Comparison of ENCODE assay signal across 9 mouse cellular contexts in genomic region chr2:6128881-6129280, GRCm38 (mm10). TPM values are rescaled to one million over a fixed set of nuclear protein-coding genes. Genes with fewer than 3 reads are reported as not detected.
DNase-seq lines count a peak whose midpoint lies in the region; ATAC-seq lines count a peak whose summit lies in the region.
"Had no signal": no experiment of that assay in that cellular context is flagged by ENCODE, and none has a peak within 500 bp of the region (broad histone marks: within the 10 kb centered on the region; RNA-seq: fewer than 3 reads in every experiment).

No protein-coding gene starts in this region.

- H3K27me3 ChIP-seq in heart, embryonic 15.5 days: peaks cover 6% of the 10 kb centered on the region; the same call in 1 of the 2 replicates
- peaks cover 24% of the 10 kb centered on the region for H3K27me3 ChIP-seq in embryonic facial prominence, embryonic 12.5 days
- H3K27me3 ChIP-seq in intestine, embryonic 14.5 days (replicated peaks; ENCODE audit: control insufficient read depth, insufficient read depth, low read length): peaks cover 18% of the 10 kb centered on the region
- H3K27me3 ChIP-seq in midbrain, embryonic 11.5 days (ENCODE audit: control insufficient read depth, insufficient read depth, low read length): peaks cover 14% of the 10 kb centered on the region

- DNase-seq in heart, postnatal 10 days: no peak
- no peak for DNase-seq in intestine, embryonic 14.5 days (ENCODE audit: low spot score)
- peak; percentile 88 for DNase-seq in midbrain, embryonic 11.5 days (ENCODE audit: low spot score, missing footprints)
- DNase-seq in left cerebral cortex, adult 8-10 months (ENCODE audit: low spot score in 2 of 2): no peak
- no peak for DNase-seq in spleen, postnatal 14 days (ENCODE audit: low spot score in 2 of 2)
- DNase-seq in spleen, postnatal 10 days (ENCODE audit: low spot score in 2 of 2): no peak

- H3K9me3 ChIP-seq in heart, embryonic 15.5 days (replicated peaks): no peaks in the 10 kb centered on the region
- no peaks in the 10 kb centered on the region for H3K9me3 ChIP-seq in embryonic facial prominence, embryonic 12.5 days
- H3K9me3 ChIP-seq in intestine, embryonic 14.5 days (ENCODE audit: control insufficient read depth, low read length): no peaks in the 10 kb centered on the region
- no peaks in the 10 kb centered on the region for H3K9me3 ChIP-seq in midbrain, embryonic 11.5 days (ENCODE audit: control insufficient read depth, low read length)

- H3K27ac ChIP-seq in heart, embryonic 15.5 days: no peak overlapping the region
- no peak overlapping the region for H3K27ac ChIP-seq in embryonic facial prominence, embryonic 12.5 days
- H3K27ac ChIP-seq in intestine, embryonic 14.5 days (ENCODE audit: low read depth): peak overlapping the region; percentile 16; the same call in 1 of the 2 replicates
- H3K27ac ChIP-seq in midbrain, embryonic 11.5 days (ENCODE audit: low read depth, low read length): no peak overlapping the region
- H3K27ac ChIP-seq: macrophage had no signal

- no peak for ATAC-seq in heart, embryonic 15.5 days (replicated peaks; ENCODE audit: insufficient number of reproducible peaks, insufficient read depth, low FRiP score, low read depth)
- no peak for ATAC-seq in embryonic facial prominence, embryonic 12.5 days (ENCODE audit: insufficient number of reproducible peaks, insufficient read depth, low FRiP score, low TSS enrichment)
- ATAC-seq in intestine, embryonic 14.5 days (replicated peaks; ENCODE audit: low FRiP score, low TSS enrichment, low read depth): no peak
- ATAC-seq in midbrain, embryonic 11.5 days (ENCODE audit: low FRiP score): no peak

- peak overlapping the region; percentile 79 for H3K4me3 ChIP-seq in heart, embryonic 15.5 days
- H3K4me3 ChIP-seq in embryonic facial prominence, embryonic 12.5 days: peak overlapping the region; percentile 71
- peak overlapping the region; percentile 73 for H3K4me3 ChIP-seq in intestine, embryonic 14.5 days (ENCODE audit: low read depth, low read length)
- peak overlapping the region; percentile 55; the same call in 1 of the 2 replicates for H3K4me3 ChIP-seq in midbrain, embryonic 11.5 days (ENCODE audit: low read depth, low read length)

- H3K4me2 ChIP-seq in heart, embryonic 15.5 days: peak overlapping the region; percentile 89
- peak overlapping the region; percentile 90 for H3K4me2 ChIP-seq in embryonic facial prominence, embryonic 12.5 days (replicated peaks)
- peak overlapping the region; percentile 74 for H3K4me2 ChIP-seq in intestine, embryonic 14.5 days (ENCODE audit: low read length)
- no peak overlapping the region for H3K4me2 ChIP-seq in midbrain, embryonic 11.5 days

- intact Hi-C loops in heart, postnatal 10 days (cut with DNase I): no loop called here

- H3K36me3 ChIP-seq in heart, embryonic 15.5 days: no peaks in the 10 kb centered on the region
- H3K36me3 ChIP-seq in embryonic facial prominence, embryonic 12.5 days: no peaks in the 10 kb centered on the region
- H3K36me3 ChIP-seq in intestine, embryonic 14.5 days (ENCODE audit: control insufficient read depth, insufficient read depth, low read length): no peaks in the 10 kb centered on the region
- no peaks in the 10 kb centered on the region for H3K36me3 ChIP-seq in midbrain, embryonic 11.5 days (ENCODE audit: control insufficient read depth, insufficient read depth, low read length)

- peaks cover 12% of the 10 kb centered on the region for H3K4me1 ChIP-seq in heart, embryonic 15.5 days (replicated peaks)
- H3K4me1 ChIP-seq in embryonic facial prominence, embryonic 12.5 days: no peaks in the 10 kb centered on the region
- no peaks in the 10 kb centered on the region for H3K4me1 ChIP-seq in intestine, embryonic 14.5 days (replicated peaks; ENCODE audit: control insufficient read depth, insufficient read depth, low read length)
- H3K4me1 ChIP-seq in midbrain, embryonic 11.5 days (ENCODE audit: control insufficient read depth, insufficient read depth, low read length): no peaks in the 10 kb centered on the region

- WGBS in heart, embryonic 15.5 days: 42% methylated on average over 8 of the region's 8 CpGs
- 37% methylated on average over 8 of the region's 8 CpGs for WGBS in embryonic facial prominence, embryonic 12.5 days
- 44% methylated on average over 8 of the region's 8 CpGs for WGBS in intestine, embryonic 14.5 days
- WGBS in midbrain, embryonic 11.5 days: 50% methylated on average over 8 of the region's 8 CpGs

- 0 out of 2 replicates have a peak overlapping the region, but pooled peaks have one; percentile 83 for H3K9ac ChIP-seq in heart, embryonic 15.5 days
- no peak overlapping the region for H3K9ac ChIP-seq in embryonic facial prominence, embryonic 12.5 days
- peak overlapping the region; percentile 61 for H3K9ac ChIP-seq in intestine, embryonic 14.5 days (ENCODE audit: low read length)
- H3K9ac ChIP-seq in midbrain, embryonic 11.5 days (ENCODE audit: low read length): no peak overlapping the region

RNA-seq across cellular contexts. Expression of gene Proser2, which starts 1.1 kb away (rescaled TPM):
- 14.8 and 15.2 TPM in 2 replicates for polyA plus RNA-seq in heart, embryonic 15.5 days (2015; fragmentation: Nextera tagmentation; extraction: Ambion mirVana)
- 10 to 100 TPM; 10.7 to 37.7 TPM for total RNA-seq in heart, postnatal 10 days (2021)
- 5.5 and 7.7 TPM in 2 replicates for polyA plus RNA-seq in embryonic facial prominence, embryonic 12.5 days (2016; fragmentation: Nextera tagmentation; extraction: Ambion mirVana)
- 17.5 and 25.1 TPM in 2 replicates for polyA plus RNA-seq in intestine, embryonic 14.5 days (2014; fragmentation: Nextera tagmentation; extraction: Ambion mirVana)
- 2.5 and 3.5 TPM in 2 replicates for polyA plus RNA-seq in midbrain, embryonic 11.5 days (2014; fragmentation: Nextera tagmentation; extraction: Ambion mirVana)
- total RNA-seq in left cerebral cortex, adult 8-10 months (2022): 1 to 10 TPM; 2.1 to 3.7 (median 2.4) TPM
- polyA plus RNA-seq: macrophage had no signal

Comparison
In these comparisons a context has a peak if more than half of its experiments do, and no peak if none do; other contexts are left out.
1. H3K9ac ChIP-seq: peak in heart, embryonic 15.5 days (single experiment) and intestine, embryonic 14.5 days (single experiment); none in embryonic facial prominence, embryonic 12.5 days (single experiment) and midbrain, embryonic 11.5 days (single experiment).
2. Peak in every context shown above with its lines, with median percentiles within 50 percentile points of each other: H3K4me3 ChIP-seq.